Mouse (Mus musculus): Measurements from ENCODE around the gene Gm49388. TPM values are rescaled to one million over a fixed set of nuclear protein-coding genes. Genes with fewer than 3 reads are reported as not detected.

Gene Gm49388
- polyA plus RNA-seq, 1 experiment from 2014 or later = not detected

DNA sequence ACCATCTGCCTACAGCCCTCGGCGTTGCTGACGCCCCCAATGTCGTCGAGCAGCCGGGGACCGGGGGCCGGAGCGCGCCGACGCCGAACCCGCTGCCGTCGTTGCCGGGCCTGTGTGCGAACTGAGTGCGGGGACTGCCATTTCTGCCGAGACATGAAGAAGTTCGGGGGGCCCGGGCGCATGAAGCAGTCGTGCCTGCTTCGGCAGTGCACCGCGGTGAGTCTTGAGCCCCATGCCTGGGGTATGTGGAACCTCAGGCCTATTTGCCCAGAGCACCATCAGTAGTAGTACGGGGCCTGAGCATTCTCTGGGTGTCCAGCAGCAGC, 37.2 kb upstream of the Gm49388 start:
- Histone ChIP-seq H3K27ac (replicated peaks in 1 of 2; ENCODE audit: control insufficient read depth in 1 of 2, insufficient read depth in 1 of 2, low read depth in 2 of 2, low read length in 2 of 2) (no peak overlapping the region), H3K4me2 (ENCODE audit: low read length) (no peak overlapping the region), H3K9ac (ENCODE audit: low read length) (no peak overlapping the region), H3K4me1 (ENCODE audit: control insufficient read depth in 2 of 2, insufficient read depth in 2 of 2, low read length in 2 of 2) (peaks cover 6 to 13% of the 10 kb centered on the region in 2 experiments), H3K27me3 (ENCODE audit: control insufficient read depth, insufficient read depth, low read length) (no peaks in the 10 kb centered on the region), H3K36me3 (ENCODE audit: control insufficient read depth, insufficient read depth, low read length) (peaks cover 50% of the 10 kb centered on the region), H3K9me3 (ENCODE audit: control insufficient read depth, low read length) (no peaks in the 10 kb centered on the region), H3K4me3 (ENCODE audit: control insufficient read depth in 1 of 2, insufficient read depth in 1 of 2, low read depth in 1 of 2, low read length in 2 of 2) (no peak overlapping the region)
- WGBS = 92% methylated on average over 28 of the region's 28 CpGs
- no peak for ATAC-seq (ENCODE audit: insufficient number of reproducible peaks, insufficient read depth, low FRiP score, low read depth)

DNA sequence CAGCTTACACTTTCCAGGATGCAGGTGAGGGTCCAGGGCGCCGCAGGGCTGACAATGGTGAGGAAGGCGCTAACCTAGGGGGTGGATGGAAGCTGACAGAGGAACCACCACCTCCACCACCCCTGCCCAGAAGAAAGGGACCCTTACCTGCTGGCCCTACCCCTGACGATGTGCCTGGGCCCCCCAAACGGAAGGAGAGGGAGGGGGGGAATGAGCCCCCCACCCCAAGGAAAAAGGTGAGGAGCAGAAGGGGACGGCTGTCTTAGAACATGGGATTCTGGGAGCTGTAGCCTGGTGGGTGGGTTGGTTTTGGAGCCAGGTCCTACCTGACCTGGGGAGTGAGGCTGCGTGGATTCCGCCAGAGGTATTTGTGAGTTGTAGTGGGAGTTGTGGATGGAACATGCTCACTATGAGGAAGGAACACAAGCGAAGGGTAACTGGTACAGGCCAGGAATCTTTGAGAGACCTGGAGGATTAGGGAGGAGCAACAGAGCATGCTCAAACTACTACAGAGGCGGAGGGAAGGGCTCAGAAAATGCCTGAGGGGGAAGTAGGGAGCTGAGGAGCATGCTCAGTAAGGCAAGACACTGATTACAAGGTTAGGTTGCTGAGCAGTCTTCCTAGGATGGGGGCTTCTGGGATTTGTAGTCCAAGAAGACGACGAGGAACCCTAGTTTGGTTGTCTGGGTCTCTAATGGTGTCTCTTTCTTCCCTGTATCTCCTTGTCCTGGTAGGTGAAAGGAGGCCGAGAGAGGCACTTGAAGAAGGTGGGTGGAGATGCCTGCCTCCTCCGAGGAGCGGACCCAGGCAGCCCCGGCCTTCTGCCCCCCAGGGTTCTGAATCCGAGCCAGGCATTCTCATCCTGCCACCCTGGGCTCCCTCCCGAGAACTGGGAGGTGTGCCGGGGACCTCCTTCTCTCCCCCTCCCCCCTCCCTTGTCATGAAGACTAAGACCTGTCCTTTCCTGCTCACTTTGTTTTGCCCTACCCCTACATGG, 35.0 kb upstream of the Gm49388 start:
- Histone ChIP-seq H3K27ac (replicated peaks in 1 of 2; ENCODE audit: control insufficient read depth in 1 of 2, insufficient read depth in 1 of 2, low read depth in 2 of 2, low read length in 2 of 2) (no peak overlapping the region), H3K27me3 (ENCODE audit: control insufficient read depth, insufficient read depth, low read length) (no peaks in the 10 kb centered on the region), H3K9ac (ENCODE audit: low read length) (no peak overlapping the region), H3K36me3 (ENCODE audit: control insufficient read depth, insufficient read depth, low read length) (peaks cover 72% of the 10 kb centered on the region), H3K4me2 (ENCODE audit: low read length) (no peak overlapping the region), H3K9me3 (ENCODE audit: control insufficient read depth, low read length) (no peaks in the 10 kb centered on the region), H3K4me1 (ENCODE audit: control insufficient read depth in 2 of 2, insufficient read depth in 2 of 2, low read length in 2 of 2) (peaks cover 2 to 7% of the 10 kb centered on the region in 2 experiments; a peak in 3 of 4 replicates), H3K4me3 (ENCODE audit: control insufficient read depth in 1 of 2, insufficient read depth in 1 of 2, low read depth in 1 of 2, low read length in 2 of 2) (no peak overlapping the region)
- no peak for ATAC-seq (ENCODE audit: insufficient number of reproducible peaks, insufficient read depth, low FRiP score, low read depth)
- WGBS = 91% methylated on average over 19 of the region's 19 CpGs

DNA sequence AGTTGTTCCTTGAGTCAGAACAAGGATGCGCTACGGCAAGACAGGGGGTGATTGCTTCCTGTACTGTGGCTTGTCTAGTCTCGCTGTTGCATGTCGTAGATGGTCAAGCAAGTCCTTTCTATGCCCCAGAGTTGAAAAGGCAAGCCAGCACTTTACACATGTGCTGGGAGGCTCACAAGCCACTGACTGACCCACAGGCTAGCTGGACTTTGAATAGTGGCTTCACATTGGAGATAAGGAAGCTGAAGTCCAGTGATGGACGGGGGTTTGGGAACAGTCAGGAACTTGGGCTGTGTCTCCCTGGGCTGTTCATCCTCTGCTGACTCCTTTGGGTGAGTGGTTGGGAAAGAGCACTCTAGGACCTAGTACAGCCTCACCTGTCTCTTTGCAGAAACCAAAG, 33.8 kb upstream of the Gm49388 start:
- Histone ChIP-seq H3K9me3 (ENCODE audit: control insufficient read depth, low read length) (no peaks in the 10 kb centered on the region), H3K27ac (replicated peaks in 1 of 2; ENCODE audit: control insufficient read depth in 1 of 2, insufficient read depth in 1 of 2, low read depth in 2 of 2, low read length in 2 of 2) (no peak overlapping the region), H3K4me2 (ENCODE audit: low read length) (no peak overlapping the region), H3K9ac (ENCODE audit: low read length) (no peak overlapping the region), H3K4me3 (ENCODE audit: control insufficient read depth in 1 of 2, insufficient read depth in 1 of 2, low read depth in 1 of 2, low read length in 2 of 2) (no peak overlapping the region), H3K4me1 (ENCODE audit: control insufficient read depth in 2 of 2, insufficient read depth in 2 of 2, low read length in 2 of 2) (peaks cover 2 to 7% of the 10 kb centered on the region in 2 experiments; a peak in 3 of 4 replicates), H3K27me3 (ENCODE audit: control insufficient read depth, insufficient read depth, low read length) (no peaks in the 10 kb centered on the region), H3K36me3 (ENCODE audit: control insufficient read depth, insufficient read depth, low read length) (peaks cover 76% of the 10 kb centered on the region)
- no peak for ATAC-seq (ENCODE audit: insufficient number of reproducible peaks, insufficient read depth, low FRiP score, low read depth)
- WGBS = 87% methylated on average over 5 of the region's 5 CpGs

DNA sequence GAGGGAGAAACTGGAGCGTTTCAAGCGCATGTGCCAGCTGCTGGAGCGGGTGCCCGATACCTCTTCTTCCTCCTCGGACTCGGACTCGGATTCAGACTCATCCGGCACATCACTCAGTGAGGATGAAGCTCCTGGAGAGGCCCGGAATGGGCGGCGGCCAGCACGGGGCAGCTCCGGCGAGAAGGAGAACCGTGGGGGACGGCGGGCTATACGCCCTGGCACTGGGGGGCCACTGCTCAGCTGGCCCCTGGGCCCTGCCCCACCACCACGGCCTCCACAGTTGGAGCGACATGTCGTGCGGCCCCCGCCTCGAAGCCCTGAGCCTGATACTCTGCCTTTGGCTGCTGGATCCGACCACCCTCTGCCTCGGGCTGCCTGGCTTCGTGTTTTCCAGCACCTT, 33.3 kb upstream of the Gm49388 start:
- no peak overlapping the region for H3K27ac ChIP-seq (replicated peaks in 1 of 2; ENCODE audit: control insufficient read depth in 1 of 2, insufficient read depth in 1 of 2, low read depth in 2 of 2, low read length in 2 of 2)
- H3K4me1 ChIP-seq (ENCODE audit: control insufficient read depth in 2 of 2, insufficient read depth in 2 of 2, low read length in 2 of 2) = peaks cover 2 to 6% of the 10 kb centered on the region in 2 experiments; a peak in 3 of 4 replicates
- no peak overlapping the region for H3K4me2 ChIP-seq (ENCODE audit: low read length)
- H3K36me3 ChIP-seq (ENCODE audit: control insufficient read depth, insufficient read depth, low read length) = peaks cover 80% of the 10 kb centered on the region
- no peak for ATAC-seq (ENCODE audit: insufficient number of reproducible peaks, insufficient read depth, low FRiP score, low read depth)
- 96% methylated on average over 27 of the region's 27 CpGs for WGBS
- H3K27me3 ChIP-seq (ENCODE audit: control insufficient read depth, insufficient read depth, low read length) = no peaks in the 10 kb centered on the region
- H3K9me3 ChIP-seq (ENCODE audit: control insufficient read depth, low read length) = no peaks in the 10 kb centered on the region
- no peak overlapping the region for H3K9ac ChIP-seq (ENCODE audit: low read length)
- H3K4me3 ChIP-seq (ENCODE audit: control insufficient read depth in 1 of 2, insufficient read depth in 1 of 2, low read depth in 1 of 2, low read length in 2 of 2) = no peak overlapping the region

DNA sequence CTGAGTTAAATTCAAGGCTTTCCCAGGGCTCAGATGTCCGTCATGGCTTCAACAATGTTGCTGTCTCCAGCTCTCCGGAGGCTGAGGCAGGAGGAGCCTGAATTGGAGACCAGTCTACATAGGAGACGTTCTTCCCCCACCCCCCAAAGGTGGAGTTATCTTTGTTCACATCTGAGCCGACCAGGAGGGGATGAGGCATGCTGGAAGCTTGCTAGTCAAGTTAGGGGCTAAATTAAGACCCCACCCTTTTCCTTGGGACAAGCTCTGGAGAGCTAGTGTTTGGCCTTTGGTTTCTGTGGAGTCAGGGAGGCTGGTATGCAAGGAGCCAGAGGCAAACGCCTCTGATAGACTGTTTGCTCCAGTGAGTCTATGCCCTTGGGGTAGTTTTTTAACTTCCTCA, 32.2 kb upstream of the Gm49388 start:
- Histone ChIP-seq H3K4me1 (ENCODE audit: control insufficient read depth in 2 of 2, insufficient read depth in 2 of 2, low read length in 2 of 2) (no peaks in the 10 kb centered on the region), H3K9ac (ENCODE audit: low read length) (no peak overlapping the region), H3K27ac (replicated peaks in 1 of 2; ENCODE audit: control insufficient read depth in 1 of 2, insufficient read depth in 1 of 2, low read depth in 2 of 2, low read length in 2 of 2) (no peak overlapping the region), H3K4me2 (ENCODE audit: low read length) (no peak overlapping the region), H3K27me3 (ENCODE audit: control insufficient read depth, insufficient read depth, low read length) (no peaks in the 10 kb centered on the region), H3K36me3 (ENCODE audit: control insufficient read depth, insufficient read depth, low read length) (peaks cover 88% of the 10 kb centered on the region), H3K9me3 (ENCODE audit: control insufficient read depth, low read length) (no peaks in the 10 kb centered on the region), H3K4me3 (ENCODE audit: control insufficient read depth in 1 of 2, insufficient read depth in 1 of 2, low read depth in 1 of 2, low read length in 2 of 2) (no peak overlapping the region)
- no peak for ATAC-seq (ENCODE audit: insufficient number of reproducible peaks, insufficient read depth, low FRiP score, low read depth)
- WGBS = 75% methylated on average over 5 of the region's 5 CpGs

DNA sequence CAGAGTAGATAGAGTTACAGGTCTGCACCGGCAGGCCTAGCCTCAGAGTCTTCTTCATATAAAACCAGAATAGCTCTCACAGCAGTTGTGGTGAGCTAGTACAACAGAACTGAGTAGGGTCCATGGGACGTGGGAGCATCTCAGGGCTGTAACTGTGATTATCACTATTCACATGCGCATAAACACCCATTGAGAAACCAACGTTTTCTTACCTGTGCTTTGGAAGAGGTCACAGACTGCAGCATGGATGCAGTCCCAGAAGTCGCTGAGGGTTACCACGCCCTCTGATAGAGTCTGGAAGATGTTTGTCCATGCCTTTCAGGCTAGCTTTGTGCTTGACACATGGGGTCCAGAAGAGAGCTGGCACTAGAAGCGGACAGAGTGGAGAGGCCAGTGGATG, 31.7 kb upstream of the Gm49388 start:
- Histone ChIP-seq H3K4me3 (ENCODE audit: control insufficient read depth in 1 of 2, insufficient read depth in 1 of 2, low read depth in 1 of 2, low read length in 2 of 2) (no peak overlapping the region), H3K27ac (replicated peaks in 1 of 2; ENCODE audit: control insufficient read depth in 1 of 2, insufficient read depth in 1 of 2, low read depth in 2 of 2, low read length in 2 of 2) (no peak overlapping the region), H3K27me3 (ENCODE audit: control insufficient read depth, insufficient read depth, low read length) (no peaks in the 10 kb centered on the region; the same call in 1 of the 2 replicates), H3K4me2 (ENCODE audit: low read length) (no peak overlapping the region), H3K9ac (ENCODE audit: low read length) (no peak overlapping the region), H3K4me1 (ENCODE audit: control insufficient read depth in 2 of 2, insufficient read depth in 2 of 2, low read length in 2 of 2) (no peaks in the 10 kb centered on the region), H3K9me3 (ENCODE audit: control insufficient read depth, low read length) (no peaks in the 10 kb centered on the region), H3K36me3 (ENCODE audit: control insufficient read depth, insufficient read depth, low read length) (peaks cover 88% of the 10 kb centered on the region)
- ATAC-seq (ENCODE audit: insufficient number of reproducible peaks, insufficient read depth, low FRiP score, low read depth) = no peak
- WGBS = 86% methylated on average over 7 of the region's 7 CpGs

DNA sequence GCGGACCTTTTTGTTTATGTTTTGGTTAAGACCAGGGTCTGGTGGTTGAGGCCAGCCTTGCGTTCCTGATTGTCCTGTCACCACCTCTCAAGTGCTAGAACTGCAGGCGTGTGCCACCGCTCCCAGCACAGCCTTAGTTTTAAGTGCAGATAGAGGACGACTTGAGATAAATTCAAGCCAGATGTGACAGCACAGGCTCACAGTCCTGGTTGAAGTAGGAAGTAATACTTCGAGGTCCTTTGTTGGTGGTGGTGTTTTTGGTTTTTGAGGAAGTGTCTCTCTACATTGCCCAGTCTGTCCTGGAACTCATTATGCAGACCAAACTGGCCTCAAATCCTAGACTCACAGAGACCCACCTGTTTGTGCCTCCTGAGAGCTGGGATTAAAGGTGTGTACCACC, 25.7 kb upstream of the Gm49388 start:
- ATAC-seq (ENCODE audit: insufficient number of reproducible peaks, insufficient read depth, low FRiP score, low read depth) = no peak
- peak overlapping the region; percentile 3 for H3K4me2 ChIP-seq (ENCODE audit: low read length)
- peaks cover 2 to 15% of the 10 kb centered on the region in 2 experiments; a peak in 3 of 4 replicates for H3K4me1 ChIP-seq (ENCODE audit: control insufficient read depth in 2 of 2, insufficient read depth in 2 of 2, low read length in 2 of 2)
- WGBS = 14% methylated on average over 6 of the region's 6 CpGs
- no peak overlapping the region for H3K27ac ChIP-seq (replicated peaks in 1 of 2; ENCODE audit: control insufficient read depth in 1 of 2, insufficient read depth in 1 of 2, low read depth in 2 of 2, low read length in 2 of 2)
- no peaks in the 10 kb centered on the region for H3K9me3 ChIP-seq (ENCODE audit: control insufficient read depth, low read length)
- H3K27me3 ChIP-seq (ENCODE audit: control insufficient read depth, insufficient read depth, low read length) = no peaks in the 10 kb centered on the region; the same call in 1 of the 2 replicates
- H3K4me3 ChIP-seq (ENCODE audit: control insufficient read depth in 1 of 2, insufficient read depth in 1 of 2, low read depth in 1 of 2, low read length in 2 of 2) = no peak overlapping the region
- H3K9ac ChIP-seq (ENCODE audit: low read length) = no peak overlapping the region
- peaks cover 56% of the 10 kb centered on the region for H3K36me3 ChIP-seq (ENCODE audit: control insufficient read depth, insufficient read depth, low read length)
